8 mouse cellular contexts compared by ENCODE assay signal in the genomic region with DNA sequence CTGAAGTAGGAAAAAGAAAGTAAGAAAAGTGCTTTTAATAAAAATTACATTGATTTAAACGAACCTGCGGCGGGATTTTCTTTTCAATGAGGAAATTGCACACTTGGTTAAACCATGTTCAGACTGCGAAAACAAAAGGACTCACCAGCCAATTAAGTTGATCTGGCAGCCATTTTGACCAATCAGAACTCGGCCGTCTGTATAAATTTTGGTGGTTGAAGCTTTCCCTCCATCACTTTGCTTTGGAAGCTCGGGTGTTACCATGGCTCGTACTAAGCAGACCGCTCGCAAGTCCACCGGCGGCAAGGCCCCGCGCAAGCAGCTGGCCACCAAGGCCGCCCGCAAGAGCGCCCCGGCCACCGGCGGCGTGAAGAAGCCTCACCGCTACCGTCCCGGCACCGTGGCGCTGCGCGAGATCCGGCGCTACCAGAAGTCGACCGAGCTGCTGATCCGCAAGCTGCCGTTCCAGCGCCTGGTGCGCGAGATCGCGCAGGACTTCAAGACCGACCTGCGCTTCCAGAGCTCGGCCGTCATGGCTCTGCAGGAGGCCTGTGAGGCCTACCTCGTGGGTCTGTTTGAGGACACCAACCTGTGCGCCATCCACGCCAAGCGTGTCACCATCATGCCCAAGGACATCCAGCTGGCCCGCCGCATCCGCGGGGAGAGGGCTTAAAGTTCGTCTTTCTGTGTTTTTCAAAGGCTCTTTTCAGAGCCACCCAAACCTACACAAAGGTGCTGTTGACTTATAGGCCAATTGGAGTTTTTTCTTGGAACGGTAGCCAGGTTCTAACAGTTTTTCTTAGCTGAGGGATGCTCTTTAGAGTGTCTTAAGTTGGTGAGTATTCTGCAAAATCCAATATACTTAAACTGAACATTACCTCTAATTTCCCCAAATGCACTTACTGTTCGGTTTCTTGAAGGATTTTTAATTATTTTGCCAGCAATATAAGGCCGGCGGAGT. TPM values are rescaled to one million over a fixed set of nuclear protein-coding genes. Genes with fewer than 3 reads are reported as not detected.
DNase-seq lines count a peak whose midpoint lies in the region; ATAC-seq and TF ChIP-seq lines count a peak whose summit lies in the region.
"Not testable (repeated sequence)": the region's sequence is repeated elsewhere in the genome, so short reads cannot be mapped to it uniquely, and the experiment has no call there.

Hist1h3h (plus strand) TSS at position 263 of the 961 bp plus-strand sequence.

- not testable (repeated sequence) for H3K27me3 ChIP-seq in E14TG2a.4 (ENCODE audit: insufficient read depth, low read length); forebrain, embryonic 12.5 days; heart, postnatal 0 days (ENCODE audit: control insufficient read depth, insufficient read depth, low read length); liver, embryonic 15.5 days; neural tube, embryonic 11.5 days (ENCODE audit: control insufficient read depth, insufficient read depth, low read length); stomach, postnatal 0 days (ENCODE audit: control insufficient read depth, insufficient read depth, low read length)

- peak within 1 kb of the TSS; percentile 98 for H3K27ac ChIP-seq in forebrain, embryonic 12.5 days
- H3K27ac ChIP-seq in heart, postnatal 0 days (ENCODE audit: low read depth), result peak within 1 kb of the TSS; percentile 89
- peak within 1 kb of the TSS; percentile 95 for H3K27ac ChIP-seq in liver, embryonic 15.5 days (replicated peaks)
- H3K27ac ChIP-seq in neural tube, embryonic 11.5 days (ENCODE audit: low read depth, low read length), result peak within 1 kb of the TSS; percentile 87
- peak within 1 kb of the TSS; percentile 87 for H3K27ac ChIP-seq in stomach, postnatal 0 days (replicated peaks)

- H3K9ac ChIP-seq in forebrain, embryonic 12.5 days, result peak within 1 kb of the TSS; percentile 76
- peak within 1 kb of the TSS; percentile 62 for H3K9ac ChIP-seq in heart, postnatal 0 days (replicated peaks; ENCODE audit: low read depth, low read length)
- H3K9ac ChIP-seq in liver, embryonic 15.5 days, result peak within 1 kb of the TSS; percentile 75
- H3K9ac ChIP-seq in neural tube, embryonic 11.5 days (ENCODE audit: low read length), result peak within 1 kb of the TSS; percentile 69
- H3K9ac ChIP-seq in stomach, postnatal 0 days (ENCODE audit: low read length), result peak within 1 kb of the TSS; percentile 55

- peak; percentile 95 for DNase-seq in c-Kit-positive CD71-positive TER-119-positive erythroid progenitor cells, embryonic 14.5 days (ENCODE audit: low spot score)
- DNase-seq in heart, postnatal 0 days (ENCODE audit: low spot score), result peak; percentile 91
- peak; percentile 82 to 89 for DNase-seq in kidney, postnatal 4 days
- DNase-seq in neural tube, embryonic 11.5 days (ENCODE audit: low spot score), result peak; percentile 87
- DNase-seq in stomach, postnatal 0 days (ENCODE audit: low spot score), result peak; percentile 82

- not testable (repeated sequence) for H3K9me3 ChIP-seq in E14TG2a.4 (ENCODE audit: low read length); forebrain, embryonic 12.5 days; heart, postnatal 0 days (replicated peaks; ENCODE audit: control insufficient read depth, low read length); liver, embryonic 15.5 days (replicated peaks); neural tube, embryonic 11.5 days (ENCODE audit: control insufficient read depth, low read length); stomach, postnatal 0 days (ENCODE audit: control insufficient read depth, low read length)

- TF ChIP-seq EP300 in heart, postnatal 0 days (IDR thresholded peaks at IDR 0.05; ENCODE audit: low read depth); stomach, postnatal 0 days (optimal IDR thresholded peaks at IDR 0.05): not testable (repeated sequence)

- WGBS in forebrain, embryonic 12.5 days, result under 1% methylated on average over 26 of the region's 56 CpGs
- WGBS in heart, postnatal 0 days, result 3% methylated on average over 25 of the region's 56 CpGs
- WGBS in liver, embryonic 15.5 days (ENCODE audit: insufficient replicate concordance), result 1% methylated on average over 31 of the region's 56 CpGs
- WGBS in neural tube, embryonic 11.5 days, result under 1% methylated on average over 27 of the region's 56 CpGs
- WGBS in stomach, postnatal 0 days, result 1% methylated on average over 24 of the region's 56 CpGs

- peak within 1 kb of the TSS; percentile 75 for H3K4me3 ChIP-seq in E14TG2a.4 (replicated peaks; ENCODE audit: low read length)
- H3K4me3 ChIP-seq in forebrain, embryonic 12.5 days (replicated peaks), result peak within 1 kb of the TSS; percentile 50
- H3K4me3 ChIP-seq in heart, postnatal 0 days (ENCODE audit: low read depth, low read length), result peak within 1 kb of the TSS; percentile 44
- peak within 1 kb of the TSS; percentile 62 for H3K4me3 ChIP-seq in liver, embryonic 15.5 days (replicated peaks)
- H3K4me3 ChIP-seq in neural tube, embryonic 11.5 days (ENCODE audit: low read depth, low read length), result peak within 1 kb of the TSS; percentile 32
- peak within 1 kb of the TSS; percentile 38 for H3K4me3 ChIP-seq in stomach, postnatal 0 days (ENCODE audit: low read depth, low read length)

- H3K4me2 ChIP-seq in forebrain, embryonic 12.5 days, result peak within 1 kb of the TSS; percentile 72
- peak within 1 kb of the TSS; percentile 73 for H3K4me2 ChIP-seq in heart, postnatal 0 days (ENCODE audit: low read depth, low read length)
- peak within 1 kb of the TSS; percentile 90 for H3K4me2 ChIP-seq in liver, embryonic 15.5 days
- H3K4me2 ChIP-seq in neural tube, embryonic 11.5 days (ENCODE audit: low read depth), result peak within 1 kb of the TSS; percentile 68
- H3K4me2 ChIP-seq in stomach, postnatal 0 days (replicated peaks; ENCODE audit: low read depth), result peak within 1 kb of the TSS; percentile 61

- H3K36me3 ChIP-seq in E14TG2a.4 (ENCODE audit: insufficient read depth, low read length); forebrain, embryonic 12.5 days (replicated peaks); heart, postnatal 0 days (replicated peaks; ENCODE audit: control insufficient read depth, insufficient read depth, low read length); liver, embryonic 15.5 days (replicated peaks); neural tube, embryonic 11.5 days (ENCODE audit: control insufficient read depth, insufficient read depth, low read length); stomach, postnatal 0 days (ENCODE audit: control insufficient read depth, insufficient read depth, low read length): not testable (repeated sequence)

- ATAC-seq in forebrain, embryonic 12.5 days (ENCODE audit: low FRiP score), result peak; percentile 53
- ATAC-seq in heart, postnatal 0 days (ENCODE audit: insufficient read depth, low read depth), result peak; percentile 22; the same call in 1 of the 2 replicates
- peak; percentile 11 for ATAC-seq in liver, embryonic 15.5 days (ENCODE audit: insufficient read depth)
- ATAC-seq in neural tube, embryonic 11.5 days (ENCODE audit: insufficient read depth, low FRiP score, low TSS enrichment), result peak; percentile 33
- peak; percentile 44 for ATAC-seq in stomach, postnatal 0 days (ENCODE audit: low FRiP score, low TSS enrichment)

- peaks cover 30% of the 10 kb centered on the region for H3K4me1 ChIP-seq in E14TG2a.4 (replicated peaks; ENCODE audit: low read depth, low read length)
- H3K4me1 ChIP-seq in forebrain, embryonic 12.5 days, result peaks cover 38% of the 10 kb centered on the region
- H3K4me1 ChIP-seq in heart, postnatal 0 days (ENCODE audit: control insufficient read depth, insufficient read depth), result peaks cover 20% of the 10 kb centered on the region
- H3K4me1 ChIP-seq in liver, embryonic 15.5 days (replicated peaks), result peaks cover 56% of the 10 kb centered on the region
- peaks cover 25% of the 10 kb centered on the region for H3K4me1 ChIP-seq in neural tube, embryonic 11.5 days (ENCODE audit: control insufficient read depth, insufficient read depth, low read length)
- not testable (repeated sequence) for H3K4me1 ChIP-seq in stomach, postnatal 0 days (replicated peaks; ENCODE audit: control insufficient read depth, insufficient read depth)

- TF ChIP-seq CTCF in E14TG2a.4 (conservative IDR thresholded peaks at IDR 0.05; ENCODE audit: low read length); heart, postnatal 0 days (IDR thresholded peaks at IDR 0.05; ENCODE audit: low read depth); stomach, postnatal 0 days (IDR thresholded peaks at IDR 0.05; ENCODE audit: low read depth): not testable (repeated sequence)

RNA-seq across cellular contexts. Expression of gene Hist1h3h, which starts in this region (rescaled TPM):
- 13.8 and 14.8 TPM in 2 replicates for polyA plus RNA-seq in forebrain, embryonic 12.5 days (2016; fragmentation: Nextera tagmentation; extraction: Ambion mirVana)
- total RNA-seq in heart, postnatal 0 days (2014; rRNA removed; ENCODE audit: low replicate concordance), result 1,332 and 1,437 TPM in 2 replicates
- polyA plus RNA-seq in heart, postnatal 0 days (2015; fragmentation: Nextera tagmentation; extraction: Ambion mirVana), result 1.8 TPM in 1 of 2 replicates, not detected in the other
- 4.3 and 10.4 TPM in 2 replicates for polyA plus RNA-seq in liver, embryonic 15.5 days (2015; fragmentation: Nextera tagmentation; extraction: Ambion mirVana)
- 5.6 and 23.9 TPM in 2 replicates for polyA plus RNA-seq in neural tube, embryonic 11.5 days (2014; fragmentation: Nextera tagmentation; extraction: Ambion mirVana)
- polyA plus RNA-seq in stomach, postnatal 0 days (2015; fragmentation: Nextera tagmentation; extraction: Ambion mirVana), result 1.1 and 4.1 TPM in 2 replicates

Comparison
In these comparisons a context has a peak if more than half of its experiments do, and no peak if none do; other contexts are left out.
1. Peak in every context shown above with its lines: DNase-seq, ATAC-seq, H3K4me3 ChIP-seq and H3K27ac ChIP-seq.